9 mouse cellular contexts compared by ENCODE assay signal in genomic region chr11:119044551-119045337, GRCm38 (mm10). TPM values are rescaled to one million over a fixed set of nuclear protein-coding genes. Genes with fewer than 3 reads are reported as not detected.
DNase-seq lines count a peak whose midpoint lies in the region; ATAC-seq and TF ChIP-seq lines count a peak whose summit lies in the region.
"Had no signal": no experiment of that assay in that cellular context is flagged by ENCODE, and none has a peak within 500 bp of the region (broad histone marks: within the 10 kb centered on the region; RNA-seq: fewer than 3 reads in every experiment).

No protein-coding gene starts in this region.

- no peak for ATAC-seq in hindbrain, embryonic 13.5 days (ENCODE audit: low FRiP score)
- no peak for ATAC-seq in limb, embryonic 14.5 days (ENCODE audit: low FRiP score, low read depth)

- H3K27ac ChIP-seq in hindbrain, embryonic 13.5 days: no peak overlapping the region
- H3K27ac ChIP-seq in limb, embryonic 14.5 days (replicated peaks; ENCODE audit: low read depth, low read length): 0 out of 2 replicates have a peak overlapping the region, but pooled peaks have one; percentile 13

- H3K36me3 ChIP-seq in hindbrain, embryonic 13.5 days: no peaks in the 10 kb centered on the region
- H3K36me3 ChIP-seq in limb, embryonic 14.5 days (ENCODE audit: control insufficient read depth, insufficient read depth, low read length): no peaks in the 10 kb centered on the region

- 0 out of 2 replicates have a peak overlapping the region, but pooled peaks have one; percentile 11 for H3K4me3 ChIP-seq in hindbrain, embryonic 13.5 days
- peak overlapping the region; percentile 21 for H3K4me3 ChIP-seq in limb, embryonic 14.5 days (replicated peaks; ENCODE audit: low read length)
- H3K4me3 ChIP-seq: myocyte had no signal

- 0 out of 2 replicates have a peak overlapping the region, but pooled peaks have one; percentile 8 for H3K4me2 ChIP-seq in hindbrain, embryonic 13.5 days
- peak overlapping the region; percentile 44 for H3K4me2 ChIP-seq in limb, embryonic 14.5 days (replicated peaks; ENCODE audit: low read depth, low read length, severe bottlenecking)

- peaks cover 60% of the 10 kb centered on the region for H3K4me1 ChIP-seq in hindbrain, embryonic 13.5 days (replicated peaks)
- H3K4me1 ChIP-seq in limb, embryonic 14.5 days (ENCODE audit: control insufficient read depth, insufficient read depth, low read length): peaks cover 57% of the 10 kb centered on the region

- no peak for TF ChIP-seq POLR2A in limb, embryonic 14.5 days (IDR thresholded peaks at IDR 0.05; ENCODE audit: borderline replicate concordance, extremely low read depth, insufficient read depth, insufficient read length)

- WGBS in hindbrain, embryonic 13.5 days: under 1% methylated on average over 41 of the region's 41 CpGs
- WGBS in limb, embryonic 14.5 days: 5% methylated on average over 34 of the region's 41 CpGs

- H3K27me3 ChIP-seq in hindbrain, embryonic 13.5 days: peaks cover 84% of the 10 kb centered on the region
- H3K27me3 ChIP-seq in limb, embryonic 14.5 days (ENCODE audit: control insufficient read depth, insufficient read depth, low read length): peaks cover 65% of the 10 kb centered on the region

- peak; percentile 26 for DNase-seq in cerebellum, adult 8-10 months
- no peak for DNase-seq in cerebellum, postnatal 4 days (ENCODE audit: low spot score in 2 of 2)
- peak; percentile 62 for DNase-seq in embryo, embryonic 10.5 days (ENCODE audit: low spot score)
- no peak for DNase-seq in limb, embryonic 14.5 days (ENCODE audit: low spot score)
- peak; percentile 62 for DNase-seq in retina, postnatal 1 day
- DNase-seq in layer of hippocampus, postnatal 25 days (ENCODE audit: extremely low spot score in 1 of 2, low spot score in 1 of 2): no peak
- DNase-seq in urinary bladder, postnatal 10 days (ENCODE audit: low spot score): no peak

- no peak overlapping the region for H3K9ac ChIP-seq in hindbrain, embryonic 13.5 days
- peak overlapping the region; percentile 12; the same call in 1 of the 2 replicates for H3K9ac ChIP-seq in limb, embryonic 14.5 days (ENCODE audit: low read depth, low read length, severe bottlenecking)

- no peaks in the 10 kb centered on the region for H3K9me3 ChIP-seq in hindbrain, embryonic 13.5 days
- H3K9me3 ChIP-seq in limb, embryonic 14.5 days (ENCODE audit: control insufficient read depth, low read length): no peaks in the 10 kb centered on the region

RNA-seq across cellular contexts. Expression of gene Cbx8, which starts 4.0 kb away (rescaled TPM):
- polyA plus RNA-seq in hindbrain, embryonic 13.5 days (2015; fragmentation: Nextera tagmentation; extraction: Ambion mirVana): 10.0 and 11.1 TPM in 2 replicates
- 6.9 and 7.2 TPM in 2 replicates for polyA plus RNA-seq in limb, embryonic 14.5 days (2012; rRNA removed)
- polyA plus RNA-seq in limb, embryonic 14.5 days (2014; fragmentation: Nextera tagmentation; extraction: Ambion mirVana): 10.1 and 12.6 TPM in 2 replicates
- total RNA-seq in layer of hippocampus, postnatal 25 days (2021): 10 to 100 TPM; 13.8 to 16.7 TPM

RNA-seq across cellular contexts. Expression of gene Cbx2, which starts 22.0 kb away (rescaled TPM):
- 20.3 and 24.2 TPM in 2 replicates for polyA plus RNA-seq in hindbrain, embryonic 13.5 days (2015; fragmentation: Nextera tagmentation; extraction: Ambion mirVana)
- 35.7 and 40.4 TPM in 2 replicates for polyA plus RNA-seq in limb, embryonic 14.5 days (2012; rRNA removed)
- polyA plus RNA-seq in limb, embryonic 14.5 days (2014; fragmentation: Nextera tagmentation; extraction: Ambion mirVana): 29.1 and 35.5 TPM in 2 replicates
- total RNA-seq in layer of hippocampus, postnatal 25 days (2021): 1 to 10 TPM; 4.0 to 4.4 TPM

RNA-seq across cellular contexts. Expression of gene Cbx4, which starts 41.3 kb away (rescaled TPM):
- 14.1 and 15.8 TPM in 2 replicates for polyA plus RNA-seq in hindbrain, embryonic 13.5 days (2015; fragmentation: Nextera tagmentation; extraction: Ambion mirVana)
- polyA plus RNA-seq in limb, embryonic 14.5 days (2012; rRNA removed): 23.1 and 24.3 TPM in 2 replicates
- 10.9 and 11.4 TPM in 2 replicates for polyA plus RNA-seq in limb, embryonic 14.5 days (2014; fragmentation: Nextera tagmentation; extraction: Ambion mirVana)
- 10 to 100 TPM; 62.1 to 67.7 TPM for total RNA-seq in layer of hippocampus, postnatal 25 days (2021)

RNA-seq across cellular contexts. Expression of gene Enpp7, which starts 56.8 kb away (rescaled TPM):
- not detected in 2 replicates for polyA plus RNA-seq in hindbrain, embryonic 13.5 days (2015; fragmentation: Nextera tagmentation; extraction: Ambion mirVana)
- 0.05 and 0.08 TPM in 2 replicates for polyA plus RNA-seq in limb, embryonic 14.5 days (2012; rRNA removed)
- polyA plus RNA-seq in limb, embryonic 14.5 days (2014; fragmentation: Nextera tagmentation; extraction: Ambion mirVana): not detected in 2 replicates
- not detected for total RNA-seq in layer of hippocampus, postnatal 25 days (2021)
- polyA plus RNA-seq: myocyte had no signal

Comparison
In these comparisons a context has a peak if more than half of its experiments do, and no peak if none do; other contexts are left out.
1. DNase-seq: peak in cerebellum, adult 8-10 months (single experiment), embryo, embryonic 10.5 days (single experiment) and retina, postnatal 1 day (single experiment); none in cerebellum, postnatal 4 days (0 of 2), limb, embryonic 14.5 days (single experiment), layer of hippocampus, postnatal 25 days (0 of 2) and urinary bladder, postnatal 10 days (single experiment).